In genomic region chr17:12184283-12184682, GRCm38 (mm10) we compare ENCODE assay signal across 14 mouse cellular contexts.
"Had no signal": no experiment of that assay in that cellular context is flagged by ENCODE, and none has a peak within 500 bp of the region (broad histone marks: within the 10 kb centered on the region; RNA-seq: fewer than 3 reads in every experiment).

No protein-coding gene starts in this region.

- DNase-seq: kidney, adult 18-20 months; kidney, adult 9 months; kidney, postnatal 14 days; kidney, postnatal 4 days; left cerebral cortex, postnatal 4 days; lung, postnatal 4 days; midbrain, embryonic 14.5 days; thymus, adult 18-20 months; thymus, postnatal 4 days had no signal

- H3K4me2 ChIP-seq: intestine, embryonic 15.5 days; limb, embryonic 12.5 days; limb, embryonic 15.5 days; lung, embryonic 15.5 days; midbrain, embryonic 11.5 days had no signal

- H3K9ac ChIP-seq: intestine, embryonic 15.5 days; limb, embryonic 12.5 days; limb, embryonic 15.5 days; lung, embryonic 15.5 days had no signal

- H3K27me3 ChIP-seq: limb, embryonic 12.5 days; limb, embryonic 15.5 days; lung, embryonic 15.5 days had no signal

- H3K4me1 ChIP-seq: intestine, embryonic 15.5 days had no signal

- H3K4me3 ChIP-seq: intestine, embryonic 15.5 days; limb, embryonic 12.5 days; limb, embryonic 15.5 days; lung, embryonic 15.5 days had no signal

- ATAC-seq: intestine, embryonic 15.5 days had no signal

- H3K36me3 ChIP-seq: intestine, embryonic 15.5 days; limb, embryonic 15.5 days; lung, embryonic 15.5 days had no signal

- H3K27ac ChIP-seq: intestine, embryonic 15.5 days; limb, embryonic 12.5 days; limb, embryonic 15.5 days; lung, embryonic 15.5 days had no signal

- H3K9me3 ChIP-seq: intestine, embryonic 15.5 days; limb, embryonic 15.5 days; lung, embryonic 15.5 days had no signal
